Mouse (Mus musculus): Measurements from ENCODE around the gene Vstm5.

DNA sequence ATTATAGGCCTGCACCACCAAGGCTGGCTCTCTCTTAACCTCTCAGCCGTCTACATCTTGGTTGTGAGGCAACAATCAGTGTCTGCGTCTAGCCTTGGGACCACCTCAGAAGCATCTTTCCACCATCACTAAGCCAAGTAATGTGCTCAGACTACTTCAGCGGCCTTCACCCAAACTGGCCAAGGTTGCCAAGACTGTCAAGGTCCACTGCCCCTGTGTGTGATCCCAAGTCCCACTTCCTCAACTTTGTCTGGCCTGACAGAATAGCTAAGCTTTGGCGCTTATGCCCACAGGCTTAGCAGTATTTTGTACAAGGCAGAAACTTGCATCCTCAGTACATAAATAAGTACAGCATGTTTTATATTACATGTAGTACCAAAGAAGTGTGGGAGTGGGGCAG, 32.2 kb upstream of the Vstm5 start:
- TF ChIP-seq CTCF (IDR thresholded peaks at IDR 0.05; ENCODE audit: insufficient read depth, low read depth, low read length) (no peak), POLR2A (IDR thresholded peaks at IDR 0.05; ENCODE audit: insufficient read depth, low read depth, low read length) (no peak)

Data from olfactory bulb, adult 2 months (tissue).